Mouse (Mus musculus): ENCODE results near the gene Map4. TPM values are rescaled to one million over a fixed set of nuclear protein-coding genes. Genes with fewer than 3 reads are reported as not detected.
"Not testable (repeated sequence)": the region's sequence is repeated elsewhere in the genome, so short reads cannot be mapped to it uniquely, and the experiment has no call there.

Gene Map4
- total RNA-seq, 2 experiments from 2014 or later, result 514 to 562 TPM

- no peak for DNase-seq (ENCODE audit: low spot score)
Observed at GRCm38 (mm10) chr9:110060761-110061160, 129.5 kb downstream of the Map4 start.

- DNase-seq (ENCODE audit: low spot score), result no peak
Observed at GRCm38 (mm10) chr9:110062405-110062804, 131.1 kb downstream of the Map4 start.

GRCm38 (mm10) chr9:110062861-110063260 lies 131.6 kb downstream of the Map4 start:
- DNase-seq (ENCODE audit: low spot score), result no peak

- DNase-seq (ENCODE audit: low spot score), result no peak
Observed at GRCm38 (mm10) chr9:110064641-110065040, 133.4 kb downstream of the Map4 start.

GRCm38 (mm10) chr9:110068745-110069144 lies 137.5 kb downstream of the Map4 start:
- no peak for DNase-seq (ENCODE audit: low spot score)

GRCm38 (mm10) chr9:110070358-110070757 lies 139.1 kb downstream of the Map4 start:
- peak; percentile 79 for DNase-seq (ENCODE audit: low spot score)

GRCm38 (mm10) chr9:110071011-110071410 lies 139.8 kb downstream of the Map4 start:
- no peak for DNase-seq (ENCODE audit: low spot score)

- DNase-seq (ENCODE audit: low spot score), result peak; percentile 69
Observed at GRCm38 (mm10) chr9:110071843-110072242, 140.6 kb downstream of the Map4 start.

- not testable (repeated sequence) for DNase-seq (ENCODE audit: low spot score)
Observed at GRCm38 (mm10) chr9:110076468-110076867, 145.2 kb downstream of the Map4 start.

- DNase-seq (ENCODE audit: low spot score), result no peak
Observed at GRCm38 (mm10) chr9:110081066-110081465, 149.8 kb downstream of the Map4 start.

- peak; percentile 62 for DNase-seq (ENCODE audit: low spot score)
Observed at GRCm38 (mm10) chr9:110084201-110084964, 153.1 kb downstream of the Map4 start.

GRCm38 (mm10) chr9:110085693-110086092 lies 154.4 kb downstream of the Map4 start:
- no peak for DNase-seq (ENCODE audit: low spot score)

GRCm38 (mm10) chr9:110093303-110093702 lies 162.0 kb downstream of the Map4 start:
- no peak for DNase-seq (ENCODE audit: low spot score)

- DNase-seq (ENCODE audit: low spot score), result no peak
Observed at GRCm38 (mm10) chr9:110094761-110095160, 163.5 kb downstream of the Map4 start.

GRCm38 (mm10) chr9:110097791-110098190 lies 166.5 kb downstream of the Map4 start:
- DNase-seq (ENCODE audit: low spot score), result no peak

- DNase-seq (ENCODE audit: low spot score), result peak; percentile 93
Observed at GRCm38 (mm10) chr9:110100627-110101600, 169.7 kb downstream of the Map4 start.

GRCm38 (mm10) chr9:110116353-110116976 lies 185.2 kb downstream of the Map4 start:
- no peak for DNase-seq (ENCODE audit: low spot score)

GRCm38 (mm10) chr9:110116977-110117778 lies 185.9 kb downstream of the Map4 start, which contains the start of gene Smarcc1:
Gene Smarcc1 (plus strand): TSS chr9:110117708.
- DNase-seq (ENCODE audit: low spot score), result peak; percentile 84

- DNase-seq (ENCODE audit: low spot score), result no peak
Observed at GRCm38 (mm10) chr9:110117779-110118139, 186.5 kb downstream of the Map4 start, which contains the start of gene Dhx30. Gene Dhx30 (minus strand): TSS chr9:110117830.

- DNase-seq (ENCODE audit: low spot score), result no peak
Observed at GRCm38 (mm10) chr9:110118249-110118648, 187.0 kb downstream of the Map4 start.

GRCm38 (mm10) chr9:110121424-110121823 lies 190.2 kb downstream of the Map4 start:
- no peak for DNase-seq (ENCODE audit: low spot score)
